Mouse (Mus musculus) bone marrow, adult 2 months (tissue): ENCODE data around the gene Sh3d19. TPM values are rescaled to one million over a fixed set of nuclear protein-coding genes. Genes with fewer than 3 reads are reported as not detected.
A peak's percentile ranks its signal among the peaks of the same experiment; 100 is the strongest.

Experiments used
- H3K27ac ChIP-seq: fragments of 200-500 bp; 2 replicates; pipeline ENCODE4 v1.5.1; 2012; ENCODE audit warnings: low read depth, mild to moderate bottlenecking, control low read depth, inconsistent platforms, low read length; ENCODE audit not compliant: control insufficient read depth, poor library complexity, insufficient read depth
- H3K4me1 ChIP-seq: fragments of 200-500 bp; 2 replicates; pipeline ENCODE4 v1.6.1; 2011; ENCODE audit warnings: low read length; ENCODE audit not compliant: control insufficient read depth, insufficient read depth
- H3K4me3 ChIP-seq: fragments of 200-500 bp; replicated peaks from 2 replicates; pipeline ENCODE3; 2011; ENCODE audit warnings: mild to moderate bottlenecking, low read depth, low read length, control low read depth; ENCODE audit not compliant: control insufficient read depth
- CTCF ChIP-seq: fragments of 200-500 bp; IDR thresholded peaks from 2 replicates; pipeline ENCODE4 v1.5.1; 2011; ENCODE audit warnings: low read length, control low read depth; ENCODE audit not compliant: control insufficient read depth, insufficient read depth
- POLR2A ChIP-seq: fragments of 200-500 bp; IDR thresholded peaks from 2 replicates; pipeline ENCODE4 v1.6.1; 2011; ENCODE audit warnings: low read depth, mild to moderate bottlenecking, control low read depth, low read length, borderline replicate concordance; ENCODE audit not compliant: control insufficient read depth
- WGBS: fragments of 180-500 bp; shearing (Covaris S2); methylation state at CpG from one replicate; pipeline ENCODE4 v1.1.7; 2018; 5-methylcytosine and 5-hydroxymethylcytosine counted together
- polyA plus RNA-seq: library from polyadenylated mRNA; stranded (reverse); fragments of >200 nt; gene quantifications from 2 replicates; pipeline ENCODE4 v1.2.4, GENCODE M21; 2011; ENCODE audit warnings: low replicate concordance; ENCODE audit not compliant: missing spikeins, insufficient read depth, insufficient read length

Gene Sh3d19
- polyA plus RNA-seq, 1 experiment, result 6.4 TPM

GRCm38 (mm10) chr3:86116951-86117350 lies 146.0 kb downstream of the Sh3d19 start:
- TF ChIP-seq POLR2A, result no peak
- TF ChIP-seq CTCF, result peak; percentile 30; the same call in 1 of the 2 replicates
- no peak overlapping the region for H3K4me3 ChIP-seq
- no peak overlapping the region for H3K27ac ChIP-seq
- no peaks in the 10 kb centered on the region for H3K4me1 ChIP-seq
- WGBS, result 86% methylated on average over 4 of the region's 4 CpGs

DNA sequence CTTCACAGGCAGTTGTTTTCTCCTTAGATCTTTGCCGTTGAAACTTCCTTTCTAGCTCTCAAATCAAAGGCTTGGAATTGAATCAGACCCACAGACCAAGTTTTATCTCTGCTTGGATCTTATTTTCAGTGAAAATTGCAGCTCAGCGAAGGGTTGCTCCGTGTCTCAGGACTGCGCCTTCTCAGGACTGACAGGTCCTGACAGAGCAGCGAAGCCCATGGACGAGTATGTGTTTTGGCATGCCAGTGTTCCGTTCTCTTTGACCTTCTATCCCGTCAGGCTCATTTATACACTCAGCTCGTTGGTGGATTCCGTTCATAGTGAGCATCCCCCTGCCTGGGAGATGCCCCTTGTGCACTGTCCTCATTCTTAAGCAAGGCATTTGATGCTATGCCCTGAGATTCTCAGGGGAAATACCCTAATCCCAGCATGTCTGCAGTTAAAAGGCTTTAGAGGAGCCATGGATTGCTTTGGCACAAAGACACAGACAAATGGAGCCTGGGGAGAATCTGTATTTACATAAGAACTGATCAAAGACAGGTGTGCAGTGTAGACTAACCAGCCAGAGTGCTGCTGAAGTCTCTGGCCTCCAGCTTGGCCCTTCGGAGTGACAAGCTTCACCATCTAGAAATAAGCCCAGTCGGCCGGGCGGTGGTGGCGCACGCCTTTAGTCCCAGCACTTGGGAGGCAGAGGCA lies 148.5 kb downstream of the Sh3d19 start:
- Histone ChIP-seq H3K4me1 (no peaks in the 10 kb centered on the region), H3K27ac (no peak overlapping the region), H3K4me3 (no peak overlapping the region)
- TF ChIP-seq CTCF, result no peak
- TF ChIP-seq POLR2A, result no peak
- 83% methylated on average over 16 of the region's 16 CpGs for WGBS

GRCm38 (mm10) chr3:86122156-86122555 lies 151.2 kb downstream of the Sh3d19 start:
- TF ChIP-seq POLR2A, result no peak
- no peak for TF ChIP-seq CTCF
- Histone ChIP-seq H3K27ac (no peak overlapping the region), H3K4me1 (no peaks in the 10 kb centered on the region), H3K4me3 (no peak overlapping the region)

GRCm38 (mm10) chr3:86123251-86123746 lies 152.4 kb downstream of the Sh3d19 start:
- H3K27ac ChIP-seq, result no peak overlapping the region
- H3K4me3 ChIP-seq, result no peak overlapping the region
- WGBS, result 83% methylated on average over 8 of the region's 8 CpGs
- H3K4me1 ChIP-seq, result no peaks in the 10 kb centered on the region
- TF ChIP-seq POLR2A (no peak), CTCF (0 out of 2 replicates have a peak, but pooled peaks have one; percentile 4)

DNA sequence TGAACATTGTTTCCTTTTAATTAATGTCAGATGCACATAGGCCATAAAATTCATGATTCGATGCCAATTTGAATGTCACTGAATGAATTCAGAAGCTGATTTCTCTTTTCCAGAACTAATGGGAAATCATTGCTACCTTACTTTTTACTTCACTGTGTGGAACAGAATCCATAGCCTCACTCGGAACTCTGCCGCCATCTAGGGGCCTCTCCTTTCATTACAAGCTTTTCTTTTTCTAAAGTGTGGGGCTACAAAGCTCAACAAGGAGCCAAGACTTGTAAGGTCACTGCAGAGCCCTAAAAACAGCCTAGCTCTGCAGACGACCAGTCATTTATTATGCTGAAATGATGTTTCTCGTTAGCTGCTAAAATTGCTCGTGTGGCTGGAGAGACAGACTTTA lies 158.8 kb downstream of the Sh3d19 start:
- Histone ChIP-seq H3K4me1 (no peaks in the 10 kb centered on the region), H3K27ac (no peak overlapping the region), H3K4me3 (no peak overlapping the region)
- TF ChIP-seq POLR2A, result no peak
- peak; percentile 25; the same call in 1 of the 2 replicates for TF ChIP-seq CTCF
- 14% methylated on average over 6 of the region's 6 CpGs for WGBS

GRCm38 (mm10) chr3:86134939-86135638 lies 164.2 kb downstream of the Sh3d19 start:
- no peak overlapping the region for H3K4me3 ChIP-seq
- WGBS, result 91% methylated on average over 6 of the region's 6 CpGs
- TF ChIP-seq POLR2A (no peak), CTCF (no peak)
- H3K4me1 ChIP-seq, result peaks cover 1% of the 10 kb centered on the region; the same call in 1 of the 2 replicates
- H3K27ac ChIP-seq, result no peak overlapping the region

DNA sequence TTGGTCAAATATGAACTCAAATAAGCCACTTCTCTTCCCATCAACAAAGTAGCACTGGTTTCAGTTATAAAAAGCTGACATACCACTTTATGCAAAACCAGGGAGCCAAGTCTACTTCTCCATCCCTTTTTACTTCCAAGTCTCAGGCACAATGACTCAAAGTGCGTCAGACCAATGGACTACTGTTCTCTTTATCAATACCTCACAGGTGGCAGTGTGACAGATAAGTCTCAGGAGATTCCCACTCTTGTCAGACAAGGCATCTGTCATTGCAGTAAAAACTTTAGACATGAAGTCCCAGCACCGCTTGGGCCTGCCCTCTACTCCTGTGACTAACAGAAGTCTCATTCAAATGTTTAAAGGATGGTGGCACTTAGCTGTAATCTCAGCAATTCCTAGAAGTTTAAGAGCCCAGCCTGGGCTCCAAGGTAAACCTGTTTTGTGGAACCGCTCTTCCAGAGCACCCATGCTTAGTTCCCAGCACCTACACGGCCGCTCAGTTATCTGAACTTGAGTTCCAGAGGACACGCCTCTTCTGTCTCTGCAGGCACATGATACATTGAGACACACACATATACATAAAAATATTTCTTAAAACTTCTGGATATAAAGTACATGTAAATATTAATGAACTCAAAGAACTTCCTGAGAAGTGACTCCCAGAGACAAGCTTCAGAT lies 165.1 kb downstream of the Sh3d19 start:
- no peak overlapping the region for H3K4me3 ChIP-seq
- 73% methylated on average over 6 of the region's 6 CpGs for WGBS
- H3K27ac ChIP-seq, result no peak overlapping the region
- H3K4me1 ChIP-seq, result peaks cover 2% of the 10 kb centered on the region
- TF ChIP-seq CTCF, result no peak
- no peak for TF ChIP-seq POLR2A
